Mouse (Mus musculus): ENCODE data around the gene Spaca4.

DNA sequence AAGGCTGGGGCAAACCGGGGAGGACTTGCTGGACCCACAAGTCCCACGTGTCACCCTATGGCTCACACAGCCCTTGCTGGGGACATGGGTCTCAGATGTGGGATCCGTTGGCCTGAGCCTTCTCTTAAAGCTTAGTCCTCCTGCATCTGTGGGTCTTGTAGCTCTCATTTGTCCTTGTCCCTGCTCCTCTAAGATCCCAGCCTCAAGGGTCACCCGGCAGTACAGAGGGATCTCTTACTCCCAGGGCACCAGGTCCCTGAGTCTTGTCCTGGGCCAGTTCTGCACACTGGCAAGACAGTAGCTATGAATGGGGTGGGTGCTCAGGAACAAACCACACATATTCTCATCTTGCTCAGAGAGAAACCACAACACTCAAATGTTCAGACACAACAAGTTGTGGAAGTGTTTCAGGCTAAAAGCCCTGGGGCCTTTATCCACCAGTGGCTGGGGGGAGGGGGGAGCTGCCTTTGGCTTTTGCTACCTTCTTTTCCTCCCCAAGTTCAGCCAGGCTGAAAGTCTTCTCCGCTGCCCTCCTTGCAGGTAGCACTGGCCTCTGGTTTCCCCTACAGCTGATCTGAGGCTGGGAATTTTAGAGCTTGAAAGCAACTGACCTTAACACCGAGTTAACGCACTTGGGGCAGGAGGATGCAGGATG lies 42.1 kb downstream of the Spaca4 start, which contains the start of gene Ntn5:
- no peak for TF ChIP-seq TAL1 (IDR thresholded peaks at IDR 0.05; ENCODE audit: low read length)
- no peak for TF ChIP-seq GATA1 (IDR thresholded peaks at IDR 0.05; ENCODE audit: low read length)
